Mouse (Mus musculus): Measurements from ENCODE around the gene Sf3b6.
"Not testable (repeated sequence)": the region's sequence is repeated elsewhere in the genome, so short reads cannot be mapped to it uniquely, and the experiment has no call there.

DNA sequence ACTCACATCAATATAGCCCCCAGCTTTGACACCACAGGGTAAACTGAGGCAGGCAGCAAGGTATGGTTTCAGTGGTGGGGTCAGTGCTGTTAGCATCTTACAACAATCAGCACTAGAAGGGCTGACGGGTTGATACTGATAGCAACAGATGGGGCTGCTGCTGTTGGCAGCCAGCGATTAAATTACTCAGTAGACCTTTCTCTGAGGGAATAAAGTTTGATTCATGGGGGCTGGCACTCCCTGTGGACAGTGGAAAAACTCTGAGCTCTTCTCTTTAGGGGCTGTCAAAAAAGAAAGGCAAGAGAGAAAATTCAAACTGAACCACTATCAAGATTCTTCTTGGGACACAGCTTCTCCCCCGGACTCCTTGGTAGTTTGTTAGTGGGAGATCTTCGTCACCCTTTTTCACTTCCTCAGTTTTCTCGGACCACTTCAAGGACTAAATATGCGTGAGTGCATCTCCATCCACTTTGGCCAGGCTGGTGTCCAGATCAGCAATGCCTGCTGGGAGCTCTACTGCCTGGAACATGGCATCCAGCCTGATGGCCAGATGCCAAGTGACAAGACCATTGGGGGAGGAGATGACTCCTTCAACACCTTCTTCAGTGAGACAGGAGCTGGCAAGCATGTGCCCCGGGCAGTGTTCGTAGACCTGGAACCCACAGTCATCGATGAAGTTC, 35.5 kb upstream of the Sf3b6 start:
- TF ChIP-seq CTCF (IDR thresholded peaks at IDR 0.05; ENCODE audit: insufficient read depth, low read length); POLR2A (IDR thresholded peaks at IDR 0.05; ENCODE audit: borderline replicate concordance, extremely low read depth, low read depth, low read length): not testable (repeated sequence)

All from lung, adult 2 months (tissue).